Mouse (Mus musculus) neural tube, embryonic 13.5 days (tissue): Measurements from ENCODE around the gene Smad1. TPM values are rescaled to one million over a fixed set of nuclear protein-coding genes. Genes with fewer than 3 reads are reported as not detected.

ENCODE experiments used
- ATAC-seq: fragments of 200-750 bp; cut with Nextera tagmentation; 2 replicates; pipeline ENCODE4 v1.8.0; 2017; ENCODE audit warnings: low read depth, mild to moderate bottlenecking, moderate TSS enrichment, moderate library complexity
- H3K27ac ChIP-seq: fragments of 300-500 bp; sonication (generic); replicated peaks from 2 replicates; pipeline ENCODE4 v1.5.1; 2015; ENCODE audit warnings: moderate library complexity, mild to moderate bottlenecking, inconsistent platforms
- H3K27me3 ChIP-seq: fragments of 300-500 bp; sonication (generic); 2 replicates; pipeline ENCODE4 v1.6.1; 2015; ENCODE audit warnings: mild to moderate bottlenecking, inconsistent platforms
- H3K36me3 ChIP-seq: fragments of 300-500 bp; sonication (generic); 2 replicates; pipeline ENCODE4 v1.6.1; 2015; ENCODE audit warnings: mild to moderate bottlenecking, inconsistent platforms
- H3K4me1 ChIP-seq: fragments of 300-500 bp; sonication (generic); replicated peaks from 2 replicates; pipeline ENCODE4 v1.6.1; 2015; ENCODE audit warnings: inconsistent platforms
- H3K4me2 ChIP-seq: fragments of 300-500 bp; sonication (generic); 2 replicates; pipeline ENCODE4 v1.6.1; 2015; ENCODE audit warnings: inconsistent platforms, mild to moderate bottlenecking, moderate library complexity
- H3K4me3 ChIP-seq: fragments of 300-500 bp; sonication (generic); 2 replicates; pipeline ENCODE4 v1.5.1; 2015; ENCODE audit warnings: mild to moderate bottlenecking, inconsistent platforms
- H3K9ac ChIP-seq: fragments of 300-500 bp; sonication (generic); 2 replicates; pipeline ENCODE4 v1.6.1; 2015; ENCODE audit warnings: moderate library complexity, mild to moderate bottlenecking, inconsistent platforms
- H3K9me3 ChIP-seq: fragments of 300-500 bp; sonication (generic); 2 replicates; pipeline ENCODE4 v1.6.1; 2016; ENCODE audit warnings: inconsistent platforms
- WGBS: fragments of 180-500 bp; shearing (Covaris S2); methylation state at CpG from one replicate; pipeline ENCODE4 v1.1.7; 2015; 5-methylcytosine and 5-hydroxymethylcytosine counted together
- polyA plus RNA-seq: library from polyadenylated mRNA; unstranded; fragments of >200 nt; fragmentation: Nextera tagmentation; extraction: Ambion mirVana; gene quantifications from 2 replicates; pipeline ENCODE4 v1.2.1, GENCODE M21; 2015

Smad1 gene
- polyA plus RNA-seq, 1 experiment from 2014 or later, result 68.7 TPM

DNA sequence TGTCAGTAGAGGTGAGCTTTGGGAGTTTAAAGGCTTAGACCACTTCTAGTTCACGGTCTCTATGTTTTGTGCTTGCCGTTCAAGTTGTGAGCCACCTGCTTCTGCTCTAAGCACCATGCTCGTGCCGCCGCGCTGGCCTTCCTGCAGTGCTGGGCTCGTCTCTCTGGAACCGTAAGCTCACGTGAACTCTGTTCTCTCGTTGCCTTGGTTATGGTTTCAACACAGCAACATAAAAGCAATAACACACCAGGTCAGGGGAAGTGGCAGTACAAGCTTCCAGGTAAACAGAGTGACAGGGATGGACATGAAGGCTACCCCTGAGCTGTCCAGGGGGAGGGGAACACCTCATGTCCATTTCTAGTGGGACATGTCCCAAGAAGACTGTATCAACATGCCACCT is 52.9 kb downstream of the Smad1 start:
- H3K27me3 ChIP-seq, result no peaks in the 10 kb centered on the region

DNA sequence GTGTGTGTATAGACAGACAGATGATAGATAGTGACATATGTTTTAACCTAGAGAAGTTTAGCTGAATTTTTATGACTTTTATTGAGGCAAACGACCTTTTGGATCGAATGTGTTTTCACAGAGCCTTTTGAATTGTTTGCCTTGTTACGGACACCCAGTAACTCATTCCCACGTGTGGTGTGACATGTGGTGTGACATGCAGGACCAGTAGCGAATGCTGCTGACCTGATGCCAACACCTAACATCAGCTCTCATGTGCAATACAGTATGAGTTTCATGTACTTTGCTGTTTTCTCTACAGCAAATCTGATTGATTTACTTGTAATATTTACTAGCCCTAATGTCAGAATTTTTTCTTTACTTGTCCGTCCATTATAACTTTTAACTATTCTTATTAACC is 53.5 kb downstream of the Smad1 start:
- no peaks in the 10 kb centered on the region for H3K27me3 ChIP-seq
- H3K9me3 ChIP-seq, result no peaks in the 10 kb centered on the region
- H3K9ac ChIP-seq, result no peak overlapping the region
- peaks cover 50% of the 10 kb centered on the region for H3K36me3 ChIP-seq
- H3K27ac ChIP-seq, result no peak overlapping the region
- no peak overlapping the region for H3K4me3 ChIP-seq
- H3K4me1 ChIP-seq, result peaks cover 29% of the 10 kb centered on the region
- H3K4me2 ChIP-seq, result no peak overlapping the region
- no peak for ATAC-seq
- WGBS, result 75% methylated on average over 6 of the region's 6 CpGs

More for the DNA sequence above, 52.9 kb downstream of the Smad1 start:
- Histone ChIP-seq H3K4me1 (peaks cover 32% of the 10 kb centered on the region), H3K9me3 (no peaks in the 10 kb centered on the region), H3K36me3 (peaks cover 47% of the 10 kb centered on the region), H3K27ac (no peak overlapping the region), H3K9ac (no peak overlapping the region), H3K4me2 (no peak overlapping the region), H3K4me3 (no peak overlapping the region)
- 90% methylated on average over 10 of the region's 10 CpGs for WGBS
- no peak for ATAC-seq

DNA sequence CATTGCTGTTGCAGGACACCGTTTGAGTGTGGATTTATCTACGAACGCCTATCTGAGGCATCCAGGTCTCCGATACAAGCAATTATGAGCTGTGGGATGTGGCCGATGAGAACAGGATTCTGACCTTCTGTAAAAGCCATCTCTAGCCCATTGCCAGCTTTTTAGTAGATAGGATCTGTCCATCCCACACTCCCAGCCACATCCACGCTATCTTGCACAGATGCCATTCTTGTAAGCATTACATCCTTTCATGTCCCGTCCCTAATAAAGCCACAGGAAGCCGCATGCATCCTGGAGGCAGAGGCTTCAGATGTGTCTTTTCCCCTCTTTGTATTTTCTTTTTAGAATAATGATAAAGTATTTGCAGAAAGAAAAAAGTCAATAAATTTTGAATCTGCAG is 58.1 kb downstream of the Smad1 start:
- WGBS, result 89% methylated on average over 8 of the region's 8 CpGs
- peaks cover 65% of the 10 kb centered on the region for H3K36me3 ChIP-seq

GRCm38 (mm10) chr8:79339555-79339954 is 59.8 kb downstream of the Smad1 start:
- WGBS, result 81% methylated on average over 9 of the region's 9 CpGs
- Histone ChIP-seq H3K4me1 (no peaks in the 10 kb centered on the region), H3K36me3 (peaks cover 64% of the 10 kb centered on the region), H3K9me3 (no peaks in the 10 kb centered on the region), H3K27ac (no peak overlapping the region), H3K4me3 (no peak overlapping the region), H3K4me2 (no peak overlapping the region), H3K9ac (no peak overlapping the region), H3K27me3 (no peaks in the 10 kb centered on the region)
- ATAC-seq, result no peak

More for the DNA sequence above, 58.1 kb downstream of the Smad1 start:
- H3K4me2 ChIP-seq, result no peak overlapping the region
- no peak overlapping the region for H3K4me3 ChIP-seq
- no peak for ATAC-seq
- H3K9me3 ChIP-seq, result no peaks in the 10 kb centered on the region
- no peaks in the 10 kb centered on the region for H3K4me1 ChIP-seq
- H3K27ac ChIP-seq, result no peak overlapping the region
- no peaks in the 10 kb centered on the region for H3K27me3 ChIP-seq
- H3K9ac ChIP-seq, result no peak overlapping the region

- H3K9ac ChIP-seq, result no peak overlapping the region
- H3K36me3 ChIP-seq, result peaks cover 66% of the 10 kb centered on the region
- WGBS, result 88% methylated on average over 10 of the region's 10 CpGs
- no peak overlapping the region for H3K4me3 ChIP-seq
- H3K4me1 ChIP-seq, result no peaks in the 10 kb centered on the region
- no peaks in the 10 kb centered on the region for H3K27me3 ChIP-seq
- H3K9me3 ChIP-seq, result no peaks in the 10 kb centered on the region
- H3K4me2 ChIP-seq, result no peak overlapping the region
- H3K27ac ChIP-seq, result no peak overlapping the region
- ATAC-seq, result no peak
These were observed 60.7 kb downstream of the Smad1 start for GRCm38 (mm10) chr8:79338619-79339018.

DNA sequence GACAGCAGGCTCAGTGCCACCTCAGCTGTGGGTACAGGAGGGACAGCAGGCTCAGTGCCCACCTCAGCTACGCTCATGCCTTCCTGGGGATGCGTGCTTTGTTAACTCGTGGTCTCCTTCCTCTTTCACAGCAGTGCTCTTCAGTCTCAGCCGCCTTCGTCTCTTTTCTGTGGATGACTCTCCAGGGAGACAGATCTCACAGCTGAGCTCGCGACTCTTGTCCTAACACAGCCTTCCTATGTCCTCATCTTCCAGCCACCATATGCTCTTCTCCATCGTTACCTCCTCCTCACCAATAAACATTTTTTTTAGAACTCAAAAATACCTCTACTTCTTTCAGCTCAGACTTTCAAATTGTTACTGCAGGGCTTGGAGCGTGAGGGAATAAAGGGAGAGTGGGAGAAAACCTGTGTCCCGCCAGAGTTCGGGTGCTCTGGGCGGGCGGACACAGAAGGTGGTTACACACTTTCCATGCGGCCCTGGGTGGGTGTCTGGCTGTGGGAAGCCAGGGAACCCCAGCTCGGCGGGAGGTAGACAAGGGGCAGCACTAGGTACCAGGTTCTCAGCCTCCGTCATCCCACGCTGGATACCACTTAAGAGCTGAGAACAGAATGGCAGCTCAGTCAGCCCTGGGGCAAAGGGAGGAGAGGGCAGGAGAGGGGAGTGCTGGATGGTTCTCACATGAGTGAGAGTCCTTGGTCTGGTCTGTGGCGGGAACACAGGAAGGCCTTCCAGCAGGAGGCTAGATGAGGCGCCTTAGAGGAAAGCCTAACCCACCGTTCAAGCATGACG is 67.0 kb downstream of the Smad1 start:
- Histone ChIP-seq H3K9ac (no peak overlapping the region), H3K4me1 (no peaks in the 10 kb centered on the region), H3K9me3 (no peaks in the 10 kb centered on the region), H3K36me3 (peaks cover 18% of the 10 kb centered on the region), H3K4me2 (no peak overlapping the region), H3K4me3 (no peak overlapping the region), H3K27me3 (no peaks in the 10 kb centered on the region), H3K27ac (no peak overlapping the region)
- WGBS, result 83% methylated on average over 22 of the region's 22 CpGs
- ATAC-seq, result no peak

DNA sequence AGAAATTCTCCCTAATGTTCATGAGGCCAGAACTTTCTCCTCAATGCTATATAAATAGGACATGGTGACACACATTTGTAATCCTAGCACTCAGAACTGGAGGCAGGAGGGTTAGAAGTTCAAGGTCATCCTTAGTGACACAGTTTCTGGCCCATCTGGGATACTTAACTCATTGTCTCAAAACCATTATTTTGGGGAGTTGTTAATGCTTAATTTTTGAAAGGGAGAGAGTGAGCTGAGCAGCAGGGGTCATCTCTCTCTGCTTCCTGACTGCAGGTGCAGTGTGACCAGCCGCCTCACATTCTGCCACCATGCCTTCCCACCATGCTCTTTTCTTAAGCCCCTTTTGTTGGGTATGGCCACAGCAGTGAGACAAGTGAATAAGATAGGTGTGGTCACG is 67.7 kb downstream of the Smad1 start:
- Histone ChIP-seq H3K4me2 (no peak overlapping the region), H3K9me3 (no peaks in the 10 kb centered on the region), H3K4me3 (no peak overlapping the region), H3K9ac (no peak overlapping the region), H3K4me1 (no peaks in the 10 kb centered on the region), H3K36me3 (peaks cover 13% of the 10 kb centered on the region; the same call in 1 of the 2 replicates), H3K27ac (no peak overlapping the region), H3K27me3 (no peaks in the 10 kb centered on the region)
- no peak for ATAC-seq
- WGBS, result 79% methylated on average over 2 of the region's 2 CpGs

GRCm38 (mm10) chr8:79331017-79331416 is 68.3 kb downstream of the Smad1 start:
- H3K27ac ChIP-seq, result no peak overlapping the region
- H3K36me3 ChIP-seq, result peaks cover 13% of the 10 kb centered on the region; the same call in 1 of the 2 replicates
- no peak overlapping the region for H3K9ac ChIP-seq
- H3K4me2 ChIP-seq, result no peak overlapping the region
- H3K9me3 ChIP-seq, result no peaks in the 10 kb centered on the region
- no peak overlapping the region for H3K4me3 ChIP-seq
- WGBS, result 83% methylated on average over 9 of the region's 9 CpGs
- no peaks in the 10 kb centered on the region for H3K4me1 ChIP-seq
- ATAC-seq, result no peak
- no peaks in the 10 kb centered on the region for H3K27me3 ChIP-seq

DNA sequence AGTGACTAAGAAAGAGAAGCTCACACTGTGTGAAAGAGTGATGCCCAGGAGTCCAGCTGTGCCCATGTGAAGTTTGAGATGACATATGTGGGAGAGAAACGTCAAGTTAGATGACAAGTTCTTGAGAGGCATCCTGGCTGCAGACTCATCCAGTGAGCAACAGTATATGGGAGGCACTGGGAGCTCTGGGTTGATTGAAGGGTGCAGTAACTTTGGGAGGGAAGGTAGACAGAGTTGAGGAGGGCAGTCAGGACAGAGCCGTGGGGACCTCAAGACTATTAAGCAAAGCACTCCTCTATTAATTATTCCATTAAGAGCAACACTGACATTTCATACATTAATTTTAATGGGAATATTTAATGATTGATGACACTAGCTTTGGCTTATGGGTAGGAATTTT is 69.6 kb downstream of the Smad1 start:
- no peak overlapping the region for H3K9ac ChIP-seq
- peaks cover 13% of the 10 kb centered on the region; the same call in 1 of the 2 replicates for H3K36me3 ChIP-seq
- WGBS, result 83% methylated on average over 2 of the region's 2 CpGs
- H3K4me2 ChIP-seq, result no peak overlapping the region
- no peak overlapping the region for H3K4me3 ChIP-seq
- H3K27me3 ChIP-seq, result no peaks in the 10 kb centered on the region
- 0 out of 2 replicates have a peak, but pooled peaks cover 3% of the 10 kb centered on the region for H3K4me1 ChIP-seq
- H3K27ac ChIP-seq, result no peak overlapping the region
- H3K9me3 ChIP-seq, result no peaks in the 10 kb centered on the region
- ATAC-seq, result no peak

GRCm38 (mm10) chr8:79329182-79329581 is 70.1 kb downstream of the Smad1 start:
- Histone ChIP-seq H3K4me3 (no peak overlapping the region), H3K9me3 (no peaks in the 10 kb centered on the region), H3K9ac (no peak overlapping the region), H3K27ac (no peak overlapping the region), H3K4me2 (no peak overlapping the region), H3K4me1 (0 out of 2 replicates have a peak, but pooled peaks cover 3% of the 10 kb centered on the region), H3K27me3 (no peaks in the 10 kb centered on the region), H3K36me3 (peaks cover 13% of the 10 kb centered on the region; the same call in 1 of the 2 replicates)
- ATAC-seq, result no peak
- 90% methylated on average over 4 of the region's 4 CpGs for WGBS

GRCm38 (mm10) chr8:79325510-79325909 is 73.8 kb downstream of the Smad1 start:
- 0 out of 2 replicates have a peak, but pooled peaks cover 3% of the 10 kb centered on the region for H3K4me1 ChIP-seq
- no peaks in the 10 kb centered on the region for H3K27me3 ChIP-seq
- no peak overlapping the region for H3K27ac ChIP-seq
- no peak overlapping the region for H3K4me2 ChIP-seq
- no peak overlapping the region for H3K4me3 ChIP-seq
- no peaks in the 10 kb centered on the region for H3K9me3 ChIP-seq
- WGBS, result 73% methylated on average over 6 of the region's 6 CpGs
- ATAC-seq, result no peak
- no peak overlapping the region for H3K9ac ChIP-seq
- no peaks in the 10 kb centered on the region for H3K36me3 ChIP-seq

- H3K27me3 ChIP-seq, result no peaks in the 10 kb centered on the region
- H3K4me1 ChIP-seq, result 0 out of 2 replicates have a peak, but pooled peaks cover 3% of the 10 kb centered on the region
- H3K9me3 ChIP-seq, result no peaks in the 10 kb centered on the region
- ATAC-seq, result no peak
- WGBS, result 75% methylated on average over 5 of the region's 5 CpGs
- H3K4me2 ChIP-seq, result no peak overlapping the region
- H3K27ac ChIP-seq, result no peak overlapping the region
- no peaks in the 10 kb centered on the region for H3K36me3 ChIP-seq
- no peak overlapping the region for H3K4me3 ChIP-seq
- H3K9ac ChIP-seq, result no peak overlapping the region
These were observed 74.4 kb downstream of the Smad1 start for GRCm38 (mm10) chr8:79324928-79325327.

DNA sequence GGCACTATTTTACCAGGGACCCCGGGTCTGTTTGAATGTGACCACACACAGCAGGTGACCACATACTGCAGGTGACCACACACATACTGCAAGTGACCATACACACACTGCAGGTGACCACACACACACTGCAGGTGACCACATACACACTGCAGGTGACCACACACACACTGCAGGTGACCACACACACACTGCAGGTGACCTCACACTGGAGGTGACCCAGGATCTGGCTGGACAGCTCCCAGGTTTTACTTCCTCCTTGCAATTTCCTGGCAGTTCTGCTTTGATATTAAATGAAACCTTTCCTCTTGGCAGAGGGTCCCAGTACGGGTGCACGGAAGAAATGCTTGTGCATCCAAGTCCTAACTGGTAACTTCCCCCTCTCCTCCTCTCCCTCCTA is 75.3 kb downstream of the Smad1 start:
- Histone ChIP-seq H3K9ac (no peak overlapping the region), H3K4me2 (no peak overlapping the region), H3K27ac (no peak overlapping the region), H3K27me3 (no peaks in the 10 kb centered on the region), H3K4me1 (0 out of 2 replicates have a peak, but pooled peaks cover 3% of the 10 kb centered on the region), H3K9me3 (no peaks in the 10 kb centered on the region), H3K4me3 (no peak overlapping the region), H3K36me3 (no peaks in the 10 kb centered on the region)
- 69% methylated on average over 3 of the region's 3 CpGs for WGBS
- no peak for ATAC-seq
